Comparison of ENCODE assay signal across 12 mouse cellular contexts in genomic region chr5:114737090-114737887, GRCm38 (mm10). TPM values are rescaled to one million over a fixed set of nuclear protein-coding genes. Genes with fewer than 3 reads are reported as not detected.
DNase-seq lines count a peak whose midpoint lies in the region; ATAC-seq and TF ChIP-seq lines count a peak whose summit lies in the region.
"Had no signal": no experiment of that assay in that cellular context is flagged by ENCODE, and none has a peak within 500 bp of the region (broad histone marks: within the 10 kb centered on the region; RNA-seq: fewer than 3 reads in every experiment).

No protein-coding gene starts in this region.

- no peak overlapping the region for H3K27ac ChIP-seq in midbrain, postnatal 0 days (ENCODE audit: low read depth, low read length)
- no peak overlapping the region for H3K27ac ChIP-seq in midbrain, embryonic 16.5 days (ENCODE audit: low read length)
- H3K27ac ChIP-seq: forebrain, embryonic 12.5 days had no signal

- no peaks in the 10 kb centered on the region for H3K9me3 ChIP-seq in midbrain, postnatal 0 days (ENCODE audit: low read length)
- no peaks in the 10 kb centered on the region for H3K9me3 ChIP-seq in midbrain, embryonic 16.5 days (replicated peaks; ENCODE audit: control insufficient read depth, low read length, poor library complexity, severe bottlenecking)
- H3K9me3 ChIP-seq: forebrain, embryonic 12.5 days had no signal

- H3K79me2 ChIP-seq in myocyte (ENCODE audit: control insufficient read depth, insufficient read depth): no peaks in the 10 kb centered on the region

- no peak overlapping the region for H3ac ChIP-seq in myocyte (ENCODE audit: control insufficient read depth, insufficient read length)

- H3K27me3 ChIP-seq in midbrain, postnatal 0 days (ENCODE audit: insufficient read depth, low read length): no peaks in the 10 kb centered on the region
- no peaks in the 10 kb centered on the region for H3K27me3 ChIP-seq in midbrain, embryonic 16.5 days (ENCODE audit: control insufficient read depth, insufficient read depth, low read depth, low read length)
- no peaks in the 10 kb centered on the region for H3K27me3 ChIP-seq in myocyte (ENCODE audit: control insufficient read depth, insufficient read depth, insufficient read length)
- H3K27me3 ChIP-seq: CH12.LX; forebrain, embryonic 12.5 days had no signal

- H3K4me1 ChIP-seq in midbrain, postnatal 0 days (ENCODE audit: insufficient read depth, low read length): no peaks in the 10 kb centered on the region
- no peaks in the 10 kb centered on the region for H3K4me1 ChIP-seq in midbrain, embryonic 16.5 days (ENCODE audit: control insufficient read depth, insufficient read depth, low read length)
- H3K4me1 ChIP-seq: forebrain, embryonic 12.5 days had no signal

- no peak overlapping the region for H3K9ac ChIP-seq in midbrain, postnatal 0 days (replicated peaks; ENCODE audit: low read length, poor library complexity, severe bottlenecking)
- H3K9ac ChIP-seq in midbrain, embryonic 16.5 days (ENCODE audit: low read depth, low read length): no peak overlapping the region
- H3K9ac ChIP-seq: forebrain, embryonic 12.5 days had no signal

- TF ChIP-seq CTCF in midbrain, postnatal 0 days (IDR thresholded peaks at IDR 0.05): no peak

- 84% methylated on average over 21 of the region's 21 CpGs for WGBS in midbrain, postnatal 0 days
- 84% methylated on average over 21 of the region's 21 CpGs for WGBS in midbrain, embryonic 16.5 days

- intact Hi-C loops in gastrocnemius, postnatal 14 days (cut with DNase I; ENCODE audit: low total_unique reads): no loop called here

- peak; percentile 38 for DNase-seq in gastrocnemius, postnatal 14 days
- DNase-seq in gastrocnemius, postnatal 25 days: no peak
- peak; percentile 40 for DNase-seq in midbrain, postnatal 0 days (ENCODE audit: low spot score)
- DNase-seq in kidney, postnatal 14 days: peak; percentile 45
- no peak for DNase-seq in urinary bladder, postnatal 4 days (ENCODE audit: low spot score in 2 of 2)
- DNase-seq: heart, adult 18-20 months; liver had no signal

- ATAC-seq in midbrain, postnatal 0 days (ENCODE audit: low FRiP score): no peak
- ATAC-seq in midbrain, embryonic 16.5 days: no peak
- no peak for ATAC-seq in granulocyte monocyte progenitor cell, adult 5-6 weeks (replicated peaks; ENCODE audit: poor library complexity, severe bottlenecking)

- H3K4me2 ChIP-seq in midbrain, postnatal 0 days (ENCODE audit: low read depth, low read length, poor library complexity, severe bottlenecking): no peak overlapping the region
- H3K4me2 ChIP-seq in midbrain, embryonic 16.5 days (ENCODE audit: low read length): no peak overlapping the region
- no peak overlapping the region for H3K4me2 ChIP-seq in myocyte (ENCODE audit: low read depth)
- H3K4me2 ChIP-seq: forebrain, embryonic 12.5 days had no signal

- no peak for TF ChIP-seq POLR2A in myocyte (IDR thresholded peaks at IDR 0.05; ENCODE audit: insufficient read length, low read depth)

- no peak overlapping the region for H3K4me3 ChIP-seq in midbrain, postnatal 0 days (ENCODE audit: low read depth, low read length)
- no peak overlapping the region for H3K4me3 ChIP-seq in midbrain, embryonic 16.5 days (ENCODE audit: low read depth, low read length)
- H3K4me3 ChIP-seq in myocyte: no peak overlapping the region
- H3K4me3 ChIP-seq: forebrain, embryonic 12.5 days had no signal

- H3K36me3 ChIP-seq in midbrain, postnatal 0 days (ENCODE audit: insufficient read depth, low read length): peaks cover 77% of the 10 kb centered on the region
- H3K36me3 ChIP-seq in midbrain, embryonic 16.5 days (ENCODE audit: control insufficient read depth, insufficient read depth, low read length): peaks cover 37% of the 10 kb centered on the region
- peaks cover 26% of the 10 kb centered on the region for H3K36me3 ChIP-seq in myocyte (ENCODE audit: control insufficient read depth, insufficient read depth)

TF ChIP-seq in myocyte, 11 proteins besides CTCF, POLR2A, EP300 and RAD21:
- no peak for TF ChIP-seq MAX (IDR thresholded peaks at IDR 0.05; ENCODE audit: low read depth)
- TF ChIP-seq TCF12 (IDR thresholded peaks at IDR 0.05; ENCODE audit: insufficient read depth, poor library complexity, severe bottlenecking): peak; percentile 7
- peak; percentile 72 for TF ChIP-seq SRF (IDR thresholded peaks at IDR 0.05; ENCODE audit: control insufficient read depth, insufficient read length, low read depth)
- TF ChIP-seq REST (IDR thresholded peaks at IDR 0.05; ENCODE audit: insufficient read depth, insufficient read length): no peak
- peak; percentile 9 to 48 (median 18) for TF ChIP-seq MYOG (IDR thresholded peaks at IDR 0.05; ENCODE audit: control insufficient read depth in 1 of 3, insufficient read depth in 1 of 3, insufficient read length in 2 of 3, low read depth in 2 of 3)
- TF ChIP-seq MYOD1 (IDR thresholded peaks at IDR 0.05; ENCODE audit: control insufficient read depth in 1 of 3, insufficient read length in 2 of 3, low read depth in 2 of 3): peak in 2 of 3 experiments; percentile 44 to 89
- TF ChIP-seq CEBPB (IDR thresholded peaks at IDR 0.05; ENCODE audit: insufficient read depth, poor library complexity, severe bottlenecking): no peak
- no peak for TF ChIP-seq E2F4 (IDR thresholded peaks at IDR 0.05; ENCODE audit: insufficient read depth)
- no peak for TF ChIP-seq USF1 (IDR thresholded peaks at IDR 0.05; ENCODE audit: low read depth)
- TF ChIP-seq POLR2AphosphoS2 (IDR thresholded peaks at IDR 0.05; ENCODE audit: insufficient read length, low read depth): no peak
- TF ChIP-seq TCF3 (IDR thresholded peaks at IDR 0.05; ENCODE audit: insufficient read length, low read depth): no peak

RNA-seq across cellular contexts. Expression of gene Tchp, which starts 29.7 kb away (rescaled TPM):
- total RNA-seq in gastrocnemius, postnatal 14 days (2021): 1 to 10 TPM; 3.4 to 3.5 TPM
- 1 to 10 TPM; 2.3 to 2.8 TPM for total RNA-seq in gastrocnemius, postnatal 25 days (2021)
- total RNA-seq in midbrain, postnatal 0 days (2014; rRNA removed): 10.9 and 11.2 TPM in 2 replicates
- 12.6 and 14.4 TPM in 2 replicates for polyA plus RNA-seq in midbrain, postnatal 0 days (2015; fragmentation: Nextera tagmentation; extraction: Ambion mirVana)
- polyA plus RNA-seq in midbrain, embryonic 16.5 days (2015; fragmentation: Nextera tagmentation; extraction: Ambion mirVana): 16.3 and 17.5 TPM in 2 replicates
- polyA plus RNA-seq in myocyte (2012; fragmentation: generic; extraction: Trizol): 9.3 TPM
- 6.0 and 25.2 TPM in 2 replicates for total RNA-seq in granulocyte monocyte progenitor cell, adult 5-6 weeks (2014; fragmentation: Nextera tagmentation)
- 9.8 and 12.6 TPM in 2 replicates for total RNA-seq in granulocyte monocyte progenitor cell, adult 5-6 weeks (2017)

RNA-seq across cellular contexts. Expression of gene Ankrd13a, which starts 37.2 kb away (rescaled TPM):
- total RNA-seq in gastrocnemius, postnatal 14 days (2021): 10 to 100 TPM; 29.9 to 30.1 TPM
- 10 to 100 TPM; 21.7 to 22.1 TPM for total RNA-seq in gastrocnemius, postnatal 25 days (2021)
- 39.3 and 47.3 TPM in 2 replicates for total RNA-seq in midbrain, postnatal 0 days (2014; rRNA removed)
- 22.4 and 24.9 TPM in 2 replicates for polyA plus RNA-seq in midbrain, postnatal 0 days (2015; fragmentation: Nextera tagmentation; extraction: Ambion mirVana)
- 24.3 and 29.0 TPM in 2 replicates for polyA plus RNA-seq in midbrain, embryonic 16.5 days (2015; fragmentation: Nextera tagmentation; extraction: Ambion mirVana)
- polyA plus RNA-seq in myocyte (2012; fragmentation: generic; extraction: Trizol): 51.2 TPM
- total RNA-seq in granulocyte monocyte progenitor cell, adult 5-6 weeks (2014; fragmentation: Nextera tagmentation): 271 and 278 TPM in 2 replicates
- total RNA-seq in granulocyte monocyte progenitor cell, adult 5-6 weeks (2017): 310 and 331 TPM in 2 replicates

RNA-seq across cellular contexts. Expression of gene Git2, which starts 38.0 kb away (rescaled TPM):
- 10 to 100 TPM; 19.8 to 25.8 TPM for total RNA-seq in gastrocnemius, postnatal 14 days (2021)
- total RNA-seq in gastrocnemius, postnatal 25 days (2021): 10 to 100 TPM; 16.1 to 21.7 TPM
- 41.8 and 45.1 TPM in 2 replicates for total RNA-seq in midbrain, postnatal 0 days (2014; rRNA removed)
- 25.5 and 33.8 TPM in 2 replicates for polyA plus RNA-seq in midbrain, postnatal 0 days (2015; fragmentation: Nextera tagmentation; extraction: Ambion mirVana)
- 48.4 and 54.1 TPM in 2 replicates for polyA plus RNA-seq in midbrain, embryonic 16.5 days (2015; fragmentation: Nextera tagmentation; extraction: Ambion mirVana)
- 21.6 TPM for polyA plus RNA-seq in myocyte (2012; fragmentation: generic; extraction: Trizol)
- total RNA-seq in granulocyte monocyte progenitor cell, adult 5-6 weeks (2014; fragmentation: Nextera tagmentation): 113 and 128 TPM in 2 replicates
- 77.9 and 117 TPM in 2 replicates for total RNA-seq in granulocyte monocyte progenitor cell, adult 5-6 weeks (2017)

RNA-seq across cellular contexts. Expression of gene Gltp, which starts 46.5 kb away (rescaled TPM):
- 10 to 100 TPM; 10.8 to 13.5 TPM for total RNA-seq in gastrocnemius, postnatal 14 days (2021)
- total RNA-seq in gastrocnemius, postnatal 25 days (2021): 1 to 10 TPM; 9.0 to 10.0 TPM
- total RNA-seq in midbrain, postnatal 0 days (2014; rRNA removed): 27.0 and 42.1 TPM in 2 replicates
- 32.6 and 35.3 TPM in 2 replicates for polyA plus RNA-seq in midbrain, postnatal 0 days (2015; fragmentation: Nextera tagmentation; extraction: Ambion mirVana)
- polyA plus RNA-seq in midbrain, embryonic 16.5 days (2015; fragmentation: Nextera tagmentation; extraction: Ambion mirVana): 34.2 and 39.4 TPM in 2 replicates
- 45.2 TPM for polyA plus RNA-seq in myocyte (2012; fragmentation: generic; extraction: Trizol)
- total RNA-seq in granulocyte monocyte progenitor cell, adult 5-6 weeks (2014; fragmentation: Nextera tagmentation): 85.6 and 87.2 TPM in 2 replicates
- total RNA-seq in granulocyte monocyte progenitor cell, adult 5-6 weeks (2017): 21.8 and 30.8 TPM in 2 replicates

Comparison
In these comparisons a context has a peak if more than half of its experiments do, and no peak if none do; other contexts are left out.
1. DNase-seq: peak in gastrocnemius, postnatal 14 days (single experiment), midbrain, postnatal 0 days (single experiment) and kidney, postnatal 14 days (single experiment); none in gastrocnemius, postnatal 25 days (single experiment) and urinary bladder, postnatal 4 days (0 of 2).